Mouse (Mus musculus) bone marrow, adult 2 months (tissue): Measurements from ENCODE around the gene Mdn1. TPM values are rescaled to one million over a fixed set of nuclear protein-coding genes. Genes with fewer than 3 reads are reported as not detected.
A peak's percentile ranks its signal among the peaks of the same experiment; 100 is the strongest.

Experiments used
- H3K27ac ChIP-seq: fragments of 200-500 bp; 2 replicates; pipeline ENCODE4 v1.5.1; 2012; ENCODE audit warnings: low read depth, mild to moderate bottlenecking, control low read depth, inconsistent platforms, low read length; ENCODE audit not compliant: control insufficient read depth, poor library complexity, insufficient read depth
- H3K4me1 ChIP-seq: fragments of 200-500 bp; 2 replicates; pipeline ENCODE4 v1.6.1; 2011; ENCODE audit warnings: low read length; ENCODE audit not compliant: control insufficient read depth, insufficient read depth
- H3K4me3 ChIP-seq: fragments of 200-500 bp; replicated peaks from 2 replicates; pipeline ENCODE3; 2011; ENCODE audit warnings: mild to moderate bottlenecking, low read depth, low read length, control low read depth; ENCODE audit not compliant: control insufficient read depth
- CTCF ChIP-seq: fragments of 200-500 bp; IDR thresholded peaks from 2 replicates; pipeline ENCODE4 v1.5.1; 2011; ENCODE audit warnings: low read length, control low read depth; ENCODE audit not compliant: control insufficient read depth, insufficient read depth
- POLR2A ChIP-seq: fragments of 200-500 bp; IDR thresholded peaks from 2 replicates; pipeline ENCODE4 v1.6.1; 2011; ENCODE audit warnings: low read depth, mild to moderate bottlenecking, control low read depth, low read length, borderline replicate concordance; ENCODE audit not compliant: control insufficient read depth
- WGBS: fragments of 180-500 bp; shearing (Covaris S2); methylation state at CpG from one replicate; pipeline ENCODE4 v1.1.7; 2018; 5-methylcytosine and 5-hydroxymethylcytosine counted together
- polyA plus RNA-seq: library from polyadenylated mRNA; stranded (reverse); fragments of >200 nt; gene quantifications from 2 replicates; pipeline ENCODE4 v1.2.4, GENCODE M21; 2011; ENCODE audit warnings: low replicate concordance; ENCODE audit not compliant: missing spikeins, insufficient read depth, insufficient read length

Gene Mdn1
- polyA plus RNA-seq, 1 experiment = 19.0 TPM

GRCm38 (mm10) chr4:32674025-32674424, 17.1 kb downstream of the Mdn1 start:
- Histone ChIP-seq H3K4me3 (no peak overlapping the region), H3K4me1 (no peaks in the 10 kb centered on the region), H3K27ac (no peak overlapping the region)
- WGBS = 68% methylated on average over 2 of the region's 2 CpGs
- TF ChIP-seq POLR2A = no peak
- TF ChIP-seq CTCF = no peak

- Histone ChIP-seq H3K27ac (no peak overlapping the region), H3K4me1 (peaks cover 1% of the 10 kb centered on the region; the same call in 1 of the 2 replicates), H3K4me3 (no peak overlapping the region)
- no peak for TF ChIP-seq CTCF
- TF ChIP-seq POLR2A = no peak
- WGBS = 67% methylated on average over 3 of the region's 3 CpGs
Observed at GRCm38 (mm10) chr4:32677471-32677870, 20.6 kb downstream of the Mdn1 start.

DNA sequence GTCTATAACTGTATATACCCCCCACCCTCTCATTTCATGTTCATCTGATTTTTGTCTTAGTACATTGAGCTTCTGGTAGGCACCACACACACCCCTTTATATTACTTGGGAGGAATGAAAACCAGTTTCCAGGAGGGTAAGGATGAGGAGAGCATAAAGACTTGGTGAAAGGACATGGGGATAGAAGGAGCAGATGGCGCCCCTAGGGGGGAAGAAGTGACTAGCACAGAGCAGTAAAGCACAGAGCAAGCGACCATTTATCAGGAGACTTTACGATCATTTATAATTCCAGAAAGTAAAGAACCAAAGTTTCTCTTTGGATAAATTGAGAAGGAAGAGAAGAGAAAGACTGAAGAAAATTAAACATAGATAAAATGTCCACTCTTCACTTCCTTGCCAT, 23.9 kb downstream of the Mdn1 start:
- 0 out of 2 replicates have a peak, but pooled peaks have one; percentile 21 for TF ChIP-seq CTCF
- no peak for TF ChIP-seq POLR2A
- no peak overlapping the region for H3K4me3 ChIP-seq
- 79% methylated on average over 3 of the region's 3 CpGs for WGBS
- H3K4me1 ChIP-seq = peaks cover 1% of the 10 kb centered on the region; the same call in 1 of the 2 replicates
- H3K27ac ChIP-seq = no peak overlapping the region

DNA sequence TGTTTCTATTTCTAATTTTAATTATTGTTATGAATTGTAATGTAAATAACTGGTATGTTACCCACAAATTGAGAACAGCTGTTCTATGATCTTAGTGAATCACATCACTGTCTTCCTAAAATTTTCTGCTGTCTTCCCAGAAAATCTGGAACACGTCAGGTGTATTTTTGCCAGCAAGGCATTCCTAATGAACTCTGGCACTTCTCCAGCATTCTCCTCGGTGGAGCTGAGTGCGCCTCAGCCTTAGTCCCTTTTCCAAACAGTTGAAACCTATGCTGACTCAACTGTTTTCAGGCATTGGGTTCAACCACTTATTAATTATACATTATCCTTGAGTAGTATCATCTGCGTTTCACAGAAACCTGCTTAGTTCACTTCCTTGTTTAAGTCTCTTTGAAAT, 25.6 kb downstream of the Mdn1 start:
- Histone ChIP-seq H3K27ac (no peak overlapping the region), H3K4me3 (no peak overlapping the region), H3K4me1 (peaks cover 1% of the 10 kb centered on the region; the same call in 1 of the 2 replicates)
- no peak for TF ChIP-seq POLR2A
- no peak for TF ChIP-seq CTCF
- 83% methylated on average over 4 of the region's 4 CpGs for WGBS

DNA sequence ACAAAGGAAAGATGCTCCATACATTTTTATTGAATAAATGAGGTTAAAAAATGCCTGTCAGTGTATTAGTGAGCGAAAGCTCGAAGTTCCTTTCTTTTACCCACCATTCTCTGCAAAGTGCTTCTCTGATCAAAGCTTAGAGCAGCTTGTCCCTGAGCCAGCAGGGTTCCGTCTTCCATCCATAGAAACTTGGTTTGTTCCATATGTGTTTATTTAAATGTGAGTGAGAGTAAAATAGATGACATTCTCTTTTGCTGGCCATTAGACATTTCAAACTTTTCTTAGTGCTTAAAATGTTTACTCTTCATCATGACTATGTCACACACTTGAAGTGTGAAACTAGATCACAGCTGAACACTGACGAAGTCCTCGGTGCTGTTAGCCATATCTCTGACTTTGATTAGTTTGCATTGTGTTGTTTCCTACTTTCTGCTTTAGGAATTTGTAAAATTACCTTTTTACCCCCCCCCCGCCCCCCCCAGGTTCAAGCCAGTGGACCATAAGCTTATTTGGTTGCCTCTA, 26.2 kb downstream of the Mdn1 start:
- H3K4me1 ChIP-seq = peaks cover 1% of the 10 kb centered on the region; the same call in 1 of the 2 replicates
- 86% methylated on average over 6 of the region's 6 CpGs for WGBS
- H3K27ac ChIP-seq = no peak overlapping the region
- TF ChIP-seq POLR2A (no peak), CTCF (no peak)
- H3K4me3 ChIP-seq = no peak overlapping the region

DNA sequence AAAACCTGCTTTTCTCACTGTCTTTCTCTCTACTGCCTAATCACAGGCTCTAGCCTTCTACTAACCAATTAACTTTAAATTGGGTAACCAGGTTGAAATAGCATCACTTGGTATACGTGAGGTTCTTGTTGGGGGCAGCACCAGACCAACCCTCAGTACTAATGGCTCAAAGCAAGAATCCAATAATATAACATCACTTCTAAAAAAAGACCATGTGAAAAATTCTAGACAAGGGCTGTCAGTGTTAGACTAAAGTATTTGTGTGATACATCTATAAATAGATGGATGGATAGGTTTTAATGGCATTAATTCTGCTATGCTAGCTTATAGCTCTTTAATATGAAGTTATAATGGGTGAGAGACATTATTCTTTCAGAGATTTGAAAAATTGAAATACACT, 60.8 kb downstream of the Mdn1 start:
- no peaks in the 10 kb centered on the region for H3K4me1 ChIP-seq
- no peak overlapping the region for H3K4me3 ChIP-seq
- TF ChIP-seq CTCF (no peak), POLR2A (no peak)
- WGBS = 78% methylated on average over 1 of the region's 1 CpGs
- no peak overlapping the region for H3K27ac ChIP-seq

- WGBS = 88% methylated on average over 6 of the region's 6 CpGs
- H3K4me1 ChIP-seq = no peaks in the 10 kb centered on the region
- TF ChIP-seq CTCF = no peak
- no peak for TF ChIP-seq POLR2A
- H3K27ac ChIP-seq = no peak overlapping the region
- H3K4me3 ChIP-seq = no peak overlapping the region
Observed at GRCm38 (mm10) chr4:32745394-32745793, 88.5 kb downstream of the Mdn1 start.

GRCm38 (mm10) chr4:32748396-32748795, 91.5 kb downstream of the Mdn1 start:
- Histone ChIP-seq H3K27ac (no peak overlapping the region), H3K4me3 (no peak overlapping the region), H3K4me1 (no peaks in the 10 kb centered on the region)
- 83% methylated on average over 7 of the region's 7 CpGs for WGBS
- TF ChIP-seq POLR2A (no peak), CTCF (no peak)

GRCm38 (mm10) chr4:32750711-32751110, 93.8 kb downstream of the Mdn1 start:
- TF ChIP-seq POLR2A = no peak
- TF ChIP-seq CTCF = no peak
- 85% methylated on average over 1 of the region's 1 CpGs for WGBS
- H3K4me3 ChIP-seq = no peak overlapping the region
- no peak overlapping the region for H3K27ac ChIP-seq
- no peaks in the 10 kb centered on the region for H3K4me1 ChIP-seq
